Mouse (Mus musculus) lung, embryonic 15.5 days (tissue): ENCODE data around the gene Slc1a5. TPM values are rescaled to one million over a fixed set of nuclear protein-coding genes. Genes with fewer than 3 reads are reported as not detected.

Experiments
- ATAC-seq: fragments of 200-750 bp; cut with Nextera tagmentation; 2 replicates; pipeline ENCODE4 v1.8.0; 2017; ENCODE audit warnings: moderate number of reproducible peaks, borderline replicate concordance; ENCODE audit not compliant: low FRiP score, low TSS enrichment; ENCODE audit errors: extremely low read depth
- H3K27ac ChIP-seq: fragments of 300-500 bp; sonication (generic); 2 replicates; pipeline ENCODE4 v1.5.1; 2015; ENCODE audit warnings: moderate library complexity, mild to moderate bottlenecking, inconsistent platforms
- H3K27me3 ChIP-seq: fragments of 300-500 bp; sonication (generic); 2 replicates; pipeline ENCODE4 v1.6.1; 2015; ENCODE audit warnings: inconsistent platforms
- H3K36me3 ChIP-seq: fragments of 300-500 bp; sonication (generic); 2 replicates; pipeline ENCODE4 v1.6.1; 2015; ENCODE audit warnings: inconsistent platforms
- H3K4me1 ChIP-seq: fragments of 300-500 bp; sonication (generic); 2 replicates; pipeline ENCODE4 v1.6.1; 2015; ENCODE audit warnings: inconsistent platforms
- H3K4me2 ChIP-seq: fragments of 300-500 bp; sonication (generic); 2 replicates; pipeline ENCODE4 v1.6.1; 2015; ENCODE audit warnings: inconsistent platforms, mild to moderate bottlenecking, moderate library complexity
- H3K4me3 ChIP-seq: fragments of 300-500 bp; sonication (generic); 2 replicates; pipeline ENCODE4 v1.5.1; 2015; ENCODE audit warnings: mild to moderate bottlenecking, inconsistent platforms
- H3K9ac ChIP-seq: fragments of 300-500 bp; sonication (generic); 2 replicates; pipeline ENCODE4 v1.6.1; 2015; ENCODE audit warnings: inconsistent platforms
- H3K9me3 ChIP-seq: fragments of 300-500 bp; sonication (generic); 2 replicates; pipeline ENCODE4 v1.6.1; 2016; ENCODE audit warnings: inconsistent platforms
- WGBS: fragments of 180-500 bp; shearing (Covaris S2); methylation state at CpG from one replicate; pipeline ENCODE4 v1.1.7; 2015; 5-methylcytosine and 5-hydroxymethylcytosine counted together
- polyA plus RNA-seq: library from polyadenylated mRNA; unstranded; fragments of >200 nt; fragmentation: Nextera tagmentation; extraction: Ambion mirVana; gene quantifications from 2 replicates; pipeline ENCODE4 v1.2.1, GENCODE M21; 2015

Gene Slc1a5
- polyA plus RNA-seq, 1 experiment from 2014 or later = 53.7 TPM

DNA sequence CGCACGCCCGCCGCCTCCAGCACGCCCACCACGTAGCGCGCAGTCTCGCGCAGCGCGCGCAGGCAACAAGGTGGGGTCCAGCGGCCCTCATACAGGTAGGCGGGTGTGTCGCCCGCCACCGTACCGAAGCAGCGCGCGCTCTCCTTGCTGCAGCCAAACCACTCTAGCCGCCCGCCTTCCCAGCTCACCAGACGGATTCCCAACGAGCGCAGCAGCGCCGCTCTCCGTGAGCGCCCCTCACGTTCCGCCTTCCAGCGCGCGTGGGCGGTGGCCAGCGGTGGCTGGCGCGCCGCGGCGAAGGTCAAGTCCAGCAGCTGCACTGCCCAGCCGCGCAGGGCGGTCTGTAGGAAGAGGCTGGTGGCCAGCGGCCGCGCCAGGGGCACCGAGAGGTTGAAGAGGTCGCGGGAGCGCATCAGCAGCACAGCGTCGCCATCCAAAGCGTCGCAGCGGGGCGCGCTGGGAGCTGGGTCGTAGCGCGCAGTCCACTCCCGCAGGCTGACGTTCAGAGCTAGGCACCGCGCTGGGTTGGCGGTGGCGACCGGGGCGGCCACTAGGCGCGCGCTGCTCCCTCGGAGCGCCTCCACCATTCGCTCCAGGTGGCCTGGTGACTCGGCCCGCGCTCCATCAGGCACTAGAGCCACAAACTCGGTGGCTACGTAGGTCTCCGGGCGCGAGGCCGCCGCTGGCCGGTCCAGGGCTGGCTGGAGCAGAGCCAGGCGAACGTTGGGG lies 29.9 kb downstream of the Slc1a5 start:
- WGBS = 8% methylated on average over 86 of the region's 90 CpGs

DNA sequence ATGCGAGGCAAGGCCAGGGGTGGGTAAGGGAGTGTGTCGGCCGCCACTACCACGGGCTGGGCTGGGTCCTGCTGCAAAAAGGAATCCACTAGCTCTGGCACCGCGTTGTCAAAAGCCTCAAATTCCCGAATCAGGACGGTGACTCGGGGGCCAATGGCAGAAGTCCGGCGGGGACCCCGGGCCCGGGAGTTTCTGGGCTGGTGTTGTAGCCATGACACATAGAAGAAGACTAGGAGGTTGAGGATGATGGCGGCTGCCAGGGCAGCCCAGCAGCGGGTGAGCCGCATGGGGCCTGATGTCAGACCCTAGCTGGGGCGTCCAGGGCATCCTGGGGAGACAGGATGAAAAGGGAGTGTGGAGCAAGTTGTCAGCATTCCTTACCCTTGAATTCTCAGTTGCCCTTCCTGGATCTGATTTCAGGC lies 30.5 kb downstream of the Slc1a5 start:
- 26% methylated on average over 17 of the region's 17 CpGs for WGBS

More for the DNA sequence above, 29.9 kb downstream of the Slc1a5 start:
- peak; percentile 28; the same call in 1 of the 2 replicates for ATAC-seq
- H3K27me3 ChIP-seq = peaks cover 23% of the 10 kb centered on the region
- peak overlapping the region; percentile 23; the same call in 1 of the 2 replicates for H3K9ac ChIP-seq
- peak overlapping the region; percentile 87 for H3K4me2 ChIP-seq
- H3K9me3 ChIP-seq = no peaks in the 10 kb centered on the region
- peaks cover 43% of the 10 kb centered on the region for H3K36me3 ChIP-seq
- peak overlapping the region; percentile 38 for H3K4me3 ChIP-seq
- H3K27ac ChIP-seq = no peak overlapping the region
- peaks cover 28% of the 10 kb centered on the region for H3K4me1 ChIP-seq

DNA sequence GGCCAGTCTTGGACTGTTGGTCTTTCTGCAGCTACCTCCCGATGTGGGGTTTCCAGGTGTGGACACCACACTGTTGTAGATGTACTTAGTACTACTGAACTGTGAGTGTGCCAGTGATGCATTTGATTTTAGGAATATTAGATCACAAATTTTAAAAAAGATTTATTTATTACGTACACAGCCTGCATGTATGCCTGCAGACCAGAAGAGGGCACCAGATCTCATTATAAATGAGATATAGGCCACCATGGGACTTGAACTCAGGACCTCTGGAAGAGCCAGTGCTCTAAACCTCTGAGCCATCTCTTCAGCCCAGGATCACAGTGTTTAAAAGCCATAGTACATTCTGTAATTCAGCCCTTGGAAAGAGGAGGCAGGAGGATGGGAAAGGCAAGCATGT lies 31.4 kb downstream of the Slc1a5 start:
- Histone ChIP-seq H3K27me3 (peaks cover 23% of the 10 kb centered on the region), H3K4me2 (no peak overlapping the region), H3K9me3 (no peaks in the 10 kb centered on the region), H3K4me3 (no peak overlapping the region), H3K36me3 (peaks cover 34% of the 10 kb centered on the region), H3K4me1 (peaks cover 33% of the 10 kb centered on the region), H3K27ac (no peak overlapping the region), H3K9ac (no peak overlapping the region)
- WGBS = 79% methylated on average over 2 of the region's 2 CpGs
- no peak for ATAC-seq

More for the DNA sequence above, 30.5 kb downstream of the Slc1a5 start:
- peaks cover 23% of the 10 kb centered on the region for H3K27me3 ChIP-seq
- peaks cover 28% of the 10 kb centered on the region for H3K4me1 ChIP-seq
- H3K9ac ChIP-seq = peak overlapping the region; percentile 23; the same call in 1 of the 2 replicates
- no peak overlapping the region for H3K27ac ChIP-seq
- peaks cover 39% of the 10 kb centered on the region for H3K36me3 ChIP-seq
- H3K9me3 ChIP-seq = no peaks in the 10 kb centered on the region
- no peak for ATAC-seq
- H3K4me2 ChIP-seq = peak overlapping the region; percentile 87
- peak overlapping the region; percentile 38 for H3K4me3 ChIP-seq

DNA sequence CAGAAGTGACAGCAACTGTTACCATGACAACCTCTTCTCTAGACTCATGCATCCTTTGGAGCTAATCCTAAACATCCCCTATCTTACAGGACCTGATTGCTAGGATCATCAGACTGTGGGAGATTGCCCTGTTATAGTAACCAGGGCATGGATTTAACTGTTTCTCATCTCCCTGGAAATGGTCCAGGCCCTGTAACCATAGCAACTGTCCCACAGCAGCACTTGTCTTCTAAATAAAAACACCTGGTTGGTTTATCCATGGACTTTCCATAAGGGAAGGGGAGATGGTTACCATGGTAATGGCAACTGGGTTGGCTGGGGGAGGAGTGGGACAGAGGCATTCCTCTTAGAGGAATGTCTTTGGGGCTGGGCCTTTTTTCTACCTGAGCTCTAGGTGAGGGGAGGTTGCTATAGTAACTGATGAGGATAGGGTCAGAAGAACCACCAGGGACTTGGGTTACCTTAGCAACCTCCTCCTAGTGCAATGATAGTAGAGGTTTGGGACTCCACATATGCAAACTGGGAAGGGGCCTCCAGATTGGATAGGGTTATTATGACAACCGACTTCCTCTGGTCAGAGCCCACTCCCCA lies 34.3 kb downstream of the Slc1a5 start, which contains the start of gene Strn4:
Gene Strn4 (plus strand): TSS at position 539 of the 591 bp plus-strand sequence.
- Histone ChIP-seq H3K27ac (peak within 1 kb of the TSS; percentile 96), H3K4me1 (peaks cover 58% of the 10 kb centered on the region), H3K4me2 (peak within 1 kb of the TSS; percentile 88), H3K9ac (peak within 1 kb of the TSS; percentile 100), H3K27me3 (peaks cover 20% of the 10 kb centered on the region), H3K9me3 (no peaks in the 10 kb centered on the region), H3K36me3 (peaks cover 15% of the 10 kb centered on the region; the same call in 1 of the 2 replicates), H3K4me3 (peak within 1 kb of the TSS; percentile 98)
- 3% methylated on average over 1 of the region's 1 CpGs for WGBS
- peak; percentile 9; the same call in 1 of the 2 replicates for ATAC-seq

DNA sequence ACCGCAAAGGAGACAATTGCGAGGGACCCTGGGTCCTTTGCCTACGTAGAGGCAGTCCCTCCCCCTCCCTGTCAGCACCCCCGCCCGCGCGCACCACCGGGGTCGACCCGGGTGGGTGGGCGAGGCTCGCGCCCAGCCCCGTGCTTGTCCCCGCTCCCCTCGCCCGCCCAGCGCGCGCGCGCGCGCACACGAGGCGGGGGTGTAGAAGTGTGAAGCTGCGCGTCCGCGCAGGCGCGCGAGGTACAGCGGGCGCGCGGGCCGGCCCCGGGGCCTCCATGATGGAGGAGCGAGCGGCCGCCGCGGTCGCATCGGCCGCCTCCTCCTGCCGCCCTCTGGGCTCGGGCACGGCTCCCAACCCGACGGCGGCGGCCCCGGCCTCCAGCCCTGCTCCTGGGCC lies 34.9 kb downstream of the Slc1a5 start:
- Histone ChIP-seq H3K4me2 (peak overlapping the region; percentile 88), H3K27ac (peak overlapping the region; percentile 96), H3K36me3 (peaks cover 15% of the 10 kb centered on the region; the same call in 1 of the 2 replicates), H3K4me1 (peaks cover 55% of the 10 kb centered on the region), H3K27me3 (peaks cover 14% of the 10 kb centered on the region), H3K4me3 (peak overlapping the region; percentile 98), H3K9me3 (no peaks in the 10 kb centered on the region), H3K9ac (peak overlapping the region; percentile 100)
- under 1% methylated on average over 39 of the region's 55 CpGs for WGBS
- ATAC-seq = peak; percentile 80

DNA sequence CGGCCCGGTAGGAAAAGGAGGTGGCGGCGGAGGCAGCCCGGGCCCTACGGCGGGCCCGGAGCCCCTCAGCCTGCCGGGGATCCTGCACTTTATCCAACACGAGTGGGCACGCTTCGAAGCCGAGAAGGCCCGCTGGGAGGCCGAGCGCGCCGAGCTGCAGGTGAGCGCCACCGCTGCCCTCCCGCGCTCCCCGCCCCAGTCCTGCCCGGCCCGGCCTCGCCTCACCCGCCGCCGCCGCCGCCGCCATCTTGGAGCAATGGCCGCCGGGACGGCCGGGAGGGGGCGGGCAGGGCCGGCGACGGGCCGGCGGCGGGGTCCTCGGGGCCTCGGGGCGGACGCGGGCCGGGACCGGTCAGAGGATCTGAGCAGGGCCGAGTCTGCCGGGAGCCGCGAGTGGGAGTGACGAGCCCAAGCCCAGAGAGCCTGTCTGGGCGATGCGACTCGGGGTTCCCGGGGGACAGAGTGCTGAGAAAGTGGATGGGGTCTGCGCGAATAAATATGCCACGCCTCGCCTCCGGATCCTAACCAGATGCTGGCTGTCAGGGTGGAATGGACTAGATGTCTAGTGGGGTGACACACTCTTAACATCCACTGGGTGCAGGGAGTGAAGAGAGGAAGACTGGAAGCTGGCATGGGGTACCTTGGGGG lies 35.5 kb downstream of the Slc1a5 start, which contains the start of gene Fkrp:
Gene Fkrp (minus strand): TSS at position 258 of the 648 bp plus-strand sequence.
- Histone ChIP-seq H3K9ac (peak within 1 kb of the TSS; percentile 100), H3K9me3 (no peaks in the 10 kb centered on the region), H3K4me1 (peaks cover 53% of the 10 kb centered on the region), H3K27ac (peak within 1 kb of the TSS; percentile 96), H3K36me3 (peaks cover 15% of the 10 kb centered on the region; the same call in 1 of the 2 replicates), H3K4me2 (peak within 1 kb of the TSS; percentile 88), H3K27me3 (peaks cover 9% of the 10 kb centered on the region), H3K4me3 (peak within 1 kb of the TSS; percentile 98)
- ATAC-seq = peak; percentile 76
- WGBS = under 1% methylated on average over 57 of the region's 64 CpGs

DNA sequence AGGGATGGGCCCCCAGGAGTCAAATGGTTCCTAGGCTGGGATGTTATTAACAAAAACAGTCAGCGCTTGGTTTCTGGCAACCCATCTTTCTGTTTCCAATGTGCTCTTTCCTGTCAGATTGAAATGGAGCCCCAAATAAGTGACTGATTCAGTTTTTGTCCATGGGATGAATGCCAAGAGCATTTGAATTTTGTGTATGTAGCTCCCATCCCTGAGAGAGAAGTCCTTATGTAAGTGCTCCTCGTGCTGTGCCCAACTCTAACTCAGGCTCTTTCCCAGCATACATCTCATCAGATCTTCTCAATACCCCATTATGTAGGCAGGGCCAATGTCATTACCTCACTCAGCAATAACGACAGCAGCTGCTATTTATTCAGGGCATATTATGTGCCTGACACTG lies 36.6 kb downstream of the Slc1a5 start:
- Histone ChIP-seq H3K27ac (no peak overlapping the region), H3K9ac (peak overlapping the region; percentile 100), H3K4me1 (peaks cover 60% of the 10 kb centered on the region), H3K9me3 (no peaks in the 10 kb centered on the region), H3K4me2 (peak overlapping the region; percentile 88), H3K36me3 (peaks cover 20% of the 10 kb centered on the region; the same call in 1 of the 2 replicates), H3K4me3 (peak overlapping the region; percentile 98), H3K27me3 (no peaks in the 10 kb centered on the region)
- 37% methylated on average over 3 of the region's 3 CpGs for WGBS
- no peak for ATAC-seq

DNA sequence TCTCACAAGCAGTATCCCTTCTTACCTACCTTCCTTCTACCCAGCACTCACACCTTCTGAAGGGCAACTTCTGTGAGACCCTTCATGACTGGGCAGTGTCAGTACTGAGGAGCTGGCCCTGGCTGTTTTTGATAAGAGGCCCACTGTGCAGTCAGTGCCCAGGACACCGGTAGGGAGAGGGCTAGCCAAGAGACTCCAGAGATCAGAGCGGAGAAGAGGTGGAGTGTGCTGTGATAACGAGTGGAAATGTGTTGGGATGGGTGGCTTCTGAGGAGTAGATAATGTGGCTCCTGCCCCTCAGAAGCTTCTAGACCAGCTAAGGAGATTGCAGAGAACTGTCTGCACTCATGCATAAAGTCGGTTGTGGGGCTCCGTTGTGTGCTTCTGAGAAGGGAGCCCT lies 38.7 kb downstream of the Slc1a5 start:
- H3K27ac ChIP-seq = no peak overlapping the region
- peaks cover 22% of the 10 kb centered on the region for H3K36me3 ChIP-seq
- H3K4me2 ChIP-seq = no peak overlapping the region
- no peak overlapping the region for H3K9ac ChIP-seq
- WGBS = 81% methylated on average over 5 of the region's 5 CpGs
- H3K9me3 ChIP-seq = no peaks in the 10 kb centered on the region
- H3K4me1 ChIP-seq = peaks cover 61% of the 10 kb centered on the region
- ATAC-seq = no peak
- H3K27me3 ChIP-seq = no peaks in the 10 kb centered on the region
- no peak overlapping the region for H3K4me3 ChIP-seq

DNA sequence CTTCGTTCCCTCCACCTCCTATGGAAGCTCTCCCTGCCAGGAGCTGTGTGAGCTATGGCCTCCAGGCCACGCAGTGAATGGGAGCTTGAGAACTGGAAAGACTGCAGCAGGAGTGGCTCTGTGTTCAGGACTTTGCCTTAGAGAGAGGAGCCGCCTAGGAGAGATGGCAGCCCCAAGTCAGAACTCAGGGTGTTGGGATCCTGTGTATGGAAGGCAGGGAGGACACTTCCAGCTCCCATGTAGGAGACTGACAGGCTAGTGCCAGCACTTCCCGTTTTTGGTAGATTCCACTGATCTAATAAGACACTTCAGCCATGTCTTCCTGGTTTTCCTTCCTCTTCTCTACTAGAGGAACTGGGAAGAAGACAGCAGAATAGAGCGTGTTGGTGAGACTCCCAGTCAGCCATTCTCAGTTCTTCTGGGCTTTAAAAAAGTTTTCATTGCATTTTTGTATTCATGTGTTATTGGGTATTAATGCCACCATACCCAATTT lies 39.2 kb downstream of the Slc1a5 start:
- peaks cover 60% of the 10 kb centered on the region for H3K4me1 ChIP-seq
- H3K27ac ChIP-seq = no peak overlapping the region

DNA sequence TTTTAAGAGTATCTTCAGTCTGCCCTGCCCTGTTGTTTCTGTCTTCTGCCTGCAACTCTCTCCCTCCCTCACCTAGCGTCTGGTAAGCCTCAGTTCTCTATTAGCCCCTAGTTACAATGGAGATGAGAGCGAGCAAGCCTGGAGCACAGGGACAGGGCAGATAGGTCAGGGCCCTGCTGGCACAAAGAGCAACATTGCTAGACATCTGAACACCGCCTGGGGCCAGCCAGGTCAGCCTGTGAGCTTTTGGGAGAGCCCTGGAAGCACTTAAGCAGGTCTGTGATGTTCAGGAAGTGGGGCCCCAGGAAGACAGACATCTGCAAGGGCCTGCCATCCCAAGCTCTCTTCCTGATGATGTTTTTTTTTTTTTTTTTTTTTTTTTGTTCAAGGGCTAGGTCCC lies 40.0 kb downstream of the Slc1a5 start:
- WGBS = 57% methylated on average over 3 of the region's 3 CpGs
- no peak overlapping the region for H3K4me2 ChIP-seq
- no peak overlapping the region for H3K27ac ChIP-seq

More for the DNA sequence above, 39.2 kb downstream of the Slc1a5 start:
- Histone ChIP-seq H3K36me3 (peaks cover 27% of the 10 kb centered on the region), H3K4me3 (no peak overlapping the region), H3K9ac (no peak overlapping the region), H3K4me2 (no peak overlapping the region), H3K27me3 (no peaks in the 10 kb centered on the region), H3K9me3 (no peaks in the 10 kb centered on the region)
- ATAC-seq = no peak
- WGBS = 61% methylated on average over 5 of the region's 5 CpGs

DNA sequence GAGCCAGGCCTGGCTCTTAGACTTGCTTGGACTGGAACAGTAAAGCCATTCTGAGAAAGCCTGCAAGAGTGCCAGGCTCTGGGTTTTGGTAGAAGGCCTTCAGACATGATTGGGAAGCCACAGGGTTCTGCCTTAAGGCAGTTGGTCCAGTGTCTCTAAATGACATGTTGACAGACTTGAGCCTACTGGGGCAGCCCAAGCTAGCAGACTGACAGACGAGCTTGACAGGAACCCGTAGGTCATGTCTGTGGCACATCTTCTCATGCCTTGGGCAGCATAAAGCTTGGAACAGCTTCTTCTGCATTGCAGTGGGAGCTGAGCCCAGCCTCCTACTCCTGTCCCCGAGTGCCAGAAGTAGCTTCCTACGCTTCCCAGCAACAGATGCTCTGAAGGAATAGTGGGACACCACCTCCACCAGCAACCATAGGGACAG lies 40.5 kb downstream of the Slc1a5 start:
- Histone ChIP-seq H3K9me3 (no peaks in the 10 kb centered on the region), H3K27ac (no peak overlapping the region), H3K36me3 (peaks cover 41% of the 10 kb centered on the region), H3K27me3 (no peaks in the 10 kb centered on the region), H3K4me3 (no peak overlapping the region), H3K4me1 (peaks cover 53% of the 10 kb centered on the region), H3K9ac (no peak overlapping the region), H3K4me2 (no peak overlapping the region)
- no peak for ATAC-seq
- WGBS = 56% methylated on average over 4 of the region's 4 CpGs

More for the DNA sequence above, 40.0 kb downstream of the Slc1a5 start:
- ATAC-seq = no peak
- H3K4me1 ChIP-seq = peaks cover 53% of the 10 kb centered on the region
- no peak overlapping the region for H3K9ac ChIP-seq
- H3K27me3 ChIP-seq = no peaks in the 10 kb centered on the region
- H3K9me3 ChIP-seq = no peaks in the 10 kb centered on the region
- no peak overlapping the region for H3K4me3 ChIP-seq
- H3K36me3 ChIP-seq = peaks cover 35% of the 10 kb centered on the region
